Mouse (Mus musculus) cerebellum, adult 2 months (tissue): ENCODE results near the gene Atp1a3. TPM values are rescaled to one million over a fixed set of nuclear protein-coding genes. Genes with fewer than 3 reads are reported as not detected.

Experiments used
- DNase-seq, 2 experiments: peaks; one replicate each; pipeline ENCODE4 v3.0.0; 2021
- H3K27ac ChIP-seq: fragments of 200-500 bp; 2 replicates; pipeline ENCODE4 v1.5.1; 2012; ENCODE audit warnings: low read length, control low read depth, inconsistent platforms; ENCODE audit not compliant: insufficient read depth
- H3K27me3 ChIP-seq: fragments of 200-500 bp; 2 replicates; pipeline ENCODE4 v1.6.1; 2012; ENCODE audit warnings: inconsistent platforms, mild to moderate bottlenecking, low read length, moderate library complexity; ENCODE audit not compliant: control insufficient read depth, insufficient read depth
- H3K4me1 ChIP-seq: fragments of 200-500 bp; 2 replicates; pipeline ENCODE4 v1.6.1; 2011; ENCODE audit warnings: low read length; ENCODE audit not compliant: control insufficient read depth, insufficient read depth
- H3K4me3 ChIP-seq: fragments of 200-500 bp; replicated peaks from 2 replicates; pipeline ENCODE3; 2011; ENCODE audit warnings: mild to moderate bottlenecking, low read depth, low read length, control low read depth; ENCODE audit not compliant: insufficient read depth
- CTCF ChIP-seq: fragments of 200-500 bp; IDR thresholded peaks from 2 replicates; pipeline ENCODE4 v1.5.1; 2011; ENCODE audit warnings: low read depth, mild to moderate bottlenecking, control low read depth, low read length, moderate library complexity, borderline replicate concordance; ENCODE audit not compliant: insufficient read depth
- POLR2A ChIP-seq: fragments of 200-500 bp; IDR thresholded peaks from 2 replicates; pipeline ENCODE4 v1.6.1; 2011; ENCODE audit warnings: low read length, control low read depth, borderline replicate concordance; ENCODE audit not compliant: insufficient read depth
- WGBS: fragments of 180-500 bp; shearing (Covaris S2); methylation state at CpG from one replicate; pipeline ENCODE4 v1.1.7; 2018; 5-methylcytosine and 5-hydroxymethylcytosine counted together
- polyA plus RNA-seq: library from polyadenylated mRNA; depleted of rRNA; stranded (reverse); fragments of >200 nt; gene quantifications from 2 replicates; pipeline ENCODE4 v1.2.3, GENCODE M21; 2012

Gene Atp1a3
- polyA plus RNA-seq, 1 experiment = 1,473 TPM

DNA sequence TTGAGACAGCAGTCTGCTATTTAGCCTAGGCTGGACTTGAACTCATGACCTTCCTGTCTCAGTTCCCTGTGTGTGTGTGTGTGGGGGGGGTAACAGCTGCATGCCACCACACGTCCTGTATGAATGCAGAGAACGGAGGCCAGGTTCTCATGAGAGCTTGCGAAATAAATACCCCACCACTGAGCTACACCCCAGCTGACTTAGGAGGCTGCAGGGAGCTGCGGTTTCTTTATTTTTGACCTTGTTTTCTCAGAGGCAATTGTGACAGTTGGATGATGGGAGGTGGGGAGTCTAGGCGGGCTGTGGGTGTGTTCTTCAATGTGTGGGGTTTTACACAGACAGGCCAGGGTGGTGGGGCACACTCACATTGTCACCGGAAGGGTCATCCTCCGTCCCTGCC, 5.5 kb downstream of the Atp1a3 start:
- Histone ChIP-seq H3K4me3 (no peak overlapping the region), H3K4me1 (peaks cover 5% of the 10 kb centered on the region), H3K27ac (no peak overlapping the region), H3K27me3 (no peaks in the 10 kb centered on the region)
- TF ChIP-seq CTCF (no peak), POLR2A (no peak)
- DNase-seq = no peak
- 68% methylated on average over 7 of the region's 7 CpGs for WGBS

DNA sequence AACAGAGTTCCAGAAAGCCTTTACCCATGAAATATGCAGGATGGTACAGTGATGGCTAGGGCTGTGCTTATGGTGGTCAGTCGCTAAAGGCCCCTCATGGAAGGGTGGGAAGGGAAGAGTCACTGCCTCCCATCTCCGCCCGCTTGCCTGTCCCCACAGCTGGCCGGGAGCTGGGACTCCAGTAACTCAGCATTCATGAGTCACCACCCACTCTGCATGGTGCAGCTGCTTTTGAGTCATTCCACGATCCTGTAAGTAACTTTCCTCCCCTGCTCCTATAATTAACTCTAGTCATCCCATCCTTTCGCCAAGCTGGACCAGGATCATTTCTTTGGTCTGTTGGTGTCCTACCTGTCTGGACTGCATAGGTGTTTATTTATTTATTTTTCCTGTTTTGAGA, 12.7 kb downstream of the Atp1a3 start:
- no peak overlapping the region for H3K4me3 ChIP-seq
- peaks cover 11% of the 10 kb centered on the region for H3K4me1 ChIP-seq
- TF ChIP-seq POLR2A = no peak
- no peak for TF ChIP-seq CTCF
- no peak overlapping the region for H3K27ac ChIP-seq
- WGBS = 66% methylated on average over 6 of the region's 6 CpGs
- no peaks in the 10 kb centered on the region for H3K27me3 ChIP-seq
- no peak for DNase-seq

DNA sequence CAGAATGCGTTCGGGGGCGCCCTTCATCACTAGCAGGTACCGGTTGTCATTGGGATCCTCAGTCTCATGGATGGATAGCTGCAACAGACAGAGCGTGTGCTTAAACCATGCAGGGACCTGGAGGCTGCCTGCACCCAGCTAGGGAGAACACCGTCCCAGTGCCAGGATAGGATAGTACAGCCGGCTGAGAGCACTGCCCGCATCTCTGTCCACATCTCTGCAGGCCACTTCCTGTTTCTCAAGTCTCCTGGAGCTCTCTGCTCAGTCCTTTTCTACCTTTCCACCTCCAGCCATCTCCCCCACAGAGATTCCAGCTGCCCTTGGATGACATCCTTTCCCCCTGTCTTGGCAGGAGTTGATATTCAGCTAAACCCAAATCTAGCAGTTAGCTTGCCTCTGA, 15.3 kb downstream of the Atp1a3 start:
- 35% methylated on average over 8 of the region's 8 CpGs for WGBS
- TF ChIP-seq POLR2A (no peak), CTCF (no peak)
- H3K27ac ChIP-seq = peak overlapping the region; percentile 68
- H3K4me1 ChIP-seq = peaks cover 11% of the 10 kb centered on the region
- H3K27me3 ChIP-seq = no peaks in the 10 kb centered on the region
- no peak overlapping the region for H3K4me3 ChIP-seq
- peak; percentile 46 to 60 for DNase-seq

DNA sequence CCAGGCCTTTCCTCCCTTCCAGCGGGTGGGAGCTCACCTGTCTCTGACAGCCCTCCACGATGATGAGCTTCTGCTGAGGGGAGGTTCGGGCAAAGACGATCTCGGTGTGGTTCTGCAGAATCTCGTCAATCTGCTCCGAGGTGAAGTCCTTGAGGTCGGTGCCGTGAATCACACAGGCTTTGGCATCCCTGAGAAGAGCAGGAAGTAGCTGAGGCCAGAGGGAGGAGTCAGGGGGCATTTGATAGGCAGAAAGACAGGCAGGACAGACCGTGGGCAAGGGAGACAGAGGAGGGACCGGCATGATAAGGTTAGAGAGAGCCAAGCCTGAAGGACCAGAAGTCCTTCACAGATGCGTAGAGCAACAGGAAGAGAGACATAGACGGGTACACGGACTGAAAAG, 17.8 kb downstream of the Atp1a3 start:
- TF ChIP-seq CTCF (no peak), POLR2A (no peak)
- no peak for DNase-seq
- Histone ChIP-seq H3K27me3 (no peaks in the 10 kb centered on the region), H3K4me3 (no peak overlapping the region), H3K4me1 (peaks cover 11% of the 10 kb centered on the region), H3K27ac (no peak overlapping the region)
- 77% methylated on average over 14 of the region's 14 CpGs for WGBS

DNA sequence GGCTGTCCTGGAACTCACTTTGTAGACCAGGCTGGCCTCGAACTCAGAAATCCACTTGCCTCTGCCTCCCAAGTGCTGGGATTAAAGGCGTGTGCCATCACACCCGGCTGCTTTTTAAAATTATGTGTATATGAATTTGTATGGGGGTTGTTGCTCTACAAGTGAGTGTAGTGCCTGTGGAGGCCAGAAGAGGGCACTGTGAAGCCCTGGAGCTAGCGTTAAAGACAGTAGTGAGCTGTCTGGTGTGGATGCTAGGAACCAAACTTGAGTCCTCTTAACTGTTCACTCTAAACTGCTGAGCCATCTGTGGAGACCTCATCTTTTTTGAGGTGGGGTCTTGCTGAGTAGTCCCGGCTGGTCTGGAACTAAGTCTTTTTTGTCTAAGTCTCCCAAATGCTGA, 20.0 kb downstream of the Atp1a3 start:
- Histone ChIP-seq H3K4me3 (no peak overlapping the region), H3K4me1 (peaks cover 6% of the 10 kb centered on the region), H3K27me3 (no peaks in the 10 kb centered on the region), H3K27ac (no peak overlapping the region)
- 75% methylated on average over 5 of the region's 5 CpGs for WGBS
- DNase-seq = no peak
- TF ChIP-seq CTCF (peak; percentile 52; the same call in 1 of the 2 replicates), POLR2A (no peak)

DNA sequence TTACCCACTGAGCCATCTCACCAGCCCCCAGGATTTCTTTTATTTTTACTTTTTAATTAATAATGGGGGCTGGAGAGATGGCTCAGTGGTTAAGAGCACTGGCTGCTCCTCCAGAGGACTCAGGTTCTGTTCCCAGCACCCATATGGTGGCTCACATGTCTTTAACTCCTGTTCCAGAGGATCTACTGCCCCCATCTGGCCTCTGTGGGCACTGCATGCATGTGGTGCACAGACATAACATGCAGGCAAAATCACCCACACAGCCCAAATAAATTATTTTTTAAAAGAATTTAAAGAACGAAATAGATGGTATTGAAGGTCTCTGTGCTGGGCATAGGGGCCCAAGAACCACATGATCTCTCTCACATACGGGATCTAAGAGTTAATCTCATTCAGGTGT, 21.5 kb downstream of the Atp1a3 start:
- Histone ChIP-seq H3K27me3 (no peaks in the 10 kb centered on the region), H3K27ac (no peak overlapping the region), H3K4me3 (no peak overlapping the region), H3K4me1 (peaks cover 5% of the 10 kb centered on the region; the same call in 1 of the 2 replicates)
- TF ChIP-seq POLR2A (no peak), CTCF (0 out of 2 replicates have a peak, but pooled peaks have one; percentile 11)
- WGBS = 92% methylated on average over 2 of the region's 2 CpGs
- no peak for DNase-seq

DNA sequence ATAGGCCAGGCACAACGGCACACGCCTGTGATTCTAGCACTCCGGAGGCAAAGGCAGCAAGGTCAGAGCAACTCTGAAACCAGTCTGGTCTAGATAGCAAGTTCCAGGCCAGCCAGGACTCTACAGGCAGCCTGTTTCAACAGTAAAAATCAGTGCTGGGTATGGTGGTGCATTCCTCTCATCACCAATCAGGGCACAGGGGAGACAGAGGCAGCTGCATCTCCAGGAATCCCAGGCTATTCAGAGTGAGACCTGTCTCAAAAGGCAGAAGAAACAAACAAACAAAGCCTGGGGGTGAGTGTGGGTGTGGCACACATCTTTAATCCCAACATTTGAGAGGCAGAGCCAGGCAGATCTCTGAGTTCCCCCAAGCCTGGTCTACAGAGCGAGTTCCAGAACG, 22.4 kb downstream of the Atp1a3 start:
- Histone ChIP-seq H3K27ac (no peak overlapping the region), H3K27me3 (no peaks in the 10 kb centered on the region), H3K4me3 (no peak overlapping the region), H3K4me1 (peaks cover 5% of the 10 kb centered on the region; the same call in 1 of the 2 replicates)
- no peak for DNase-seq
- 84% methylated on average over 5 of the region's 5 CpGs for WGBS
- TF ChIP-seq POLR2A = no peak
- TF ChIP-seq CTCF = no peak

DNA sequence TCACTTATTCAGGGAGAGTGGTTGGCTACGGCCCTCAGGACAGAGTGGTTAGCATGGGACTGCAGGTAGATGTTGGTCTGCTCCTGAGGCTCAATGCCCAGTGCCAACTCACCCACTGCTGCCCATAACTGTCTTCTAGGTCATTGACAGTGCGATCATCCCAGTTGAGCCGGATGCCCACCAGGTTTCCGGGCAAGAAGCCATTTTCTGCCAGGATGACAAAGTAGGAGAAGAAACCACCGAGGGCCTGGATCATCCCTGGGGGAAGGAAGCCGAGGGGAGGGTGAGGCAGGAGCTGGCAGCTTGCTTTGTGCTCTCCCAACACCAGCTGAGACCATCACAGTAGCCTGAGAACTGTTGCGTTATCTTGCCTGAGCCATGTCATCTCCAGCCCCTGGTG, 25.3 kb downstream of the Atp1a3 start:
- TF ChIP-seq CTCF (no peak), POLR2A (no peak)
- peak; percentile 32 to 54 for DNase-seq
- Histone ChIP-seq H3K27ac (peak overlapping the region; percentile 73; the same call in 1 of the 2 replicates), H3K27me3 (no peaks in the 10 kb centered on the region), H3K4me1 (peaks cover 5% of the 10 kb centered on the region; the same call in 1 of the 2 replicates), H3K4me3 (no peak overlapping the region)
- WGBS = 13% methylated on average over 7 of the region's 7 CpGs
